Mouse (Mus musculus): ENCODE results near the gene Cenps.

DNA sequence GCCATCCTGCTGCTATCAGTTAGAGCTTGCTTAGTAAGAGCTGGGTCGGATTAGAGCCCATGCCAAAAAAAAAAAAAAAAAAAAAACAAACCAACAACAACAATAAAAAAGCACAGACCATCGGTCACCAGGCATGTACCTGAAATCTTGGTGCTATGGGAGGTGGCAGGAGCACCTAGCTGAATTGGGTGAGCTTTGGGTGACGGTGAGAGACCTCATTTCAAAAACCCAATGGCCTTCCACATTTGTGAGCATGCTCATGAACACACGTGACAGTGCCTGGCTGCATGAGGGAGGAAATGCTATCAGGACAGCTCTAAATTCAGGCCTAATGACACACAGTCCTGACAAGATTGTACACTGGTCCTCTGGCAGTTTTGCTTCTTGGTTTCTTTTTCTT, 10.7 kb upstream of the Cenps start:
- no peak for TF ChIP-seq CTCF (IDR thresholded peaks at IDR 0.05; ENCODE audit: low read depth)
- TF ChIP-seq EP300 (optimal IDR thresholded peaks at IDR 0.05), result no peak
